ENCODE assay signal across 24 mouse cellular contexts in genomic region chr11:51513019-51513418, GRCm38 (mm10).
"Had no signal": no experiment of that assay in that cellular context is flagged by ENCODE, and none has a peak within 500 bp of the region (broad histone marks: within the 10 kb centered on the region; RNA-seq: fewer than 3 reads in every experiment).

No protein-coding gene starts in this region.

- H3K4me2 ChIP-seq: heart, embryonic 12.5 days; hindbrain, embryonic 13.5 days; hindbrain, embryonic 15.5 days; kidney, embryonic 15.5 days; limb, embryonic 13.5 days; limb, embryonic 15.5 days; liver, embryonic 12.5 days had no signal

- H3K36me3 ChIP-seq: heart, embryonic 10.5 days; heart, embryonic 12.5 days; hindbrain, embryonic 13.5 days; hindbrain, embryonic 15.5 days; kidney, embryonic 15.5 days; limb, embryonic 13.5 days; limb, embryonic 15.5 days; liver, embryonic 12.5 days had no signal

- H3K9ac ChIP-seq: heart, embryonic 12.5 days; hindbrain, embryonic 13.5 days; hindbrain, embryonic 15.5 days; kidney, embryonic 15.5 days; limb, embryonic 13.5 days; limb, embryonic 15.5 days; liver, embryonic 12.5 days had no signal

- H3K4me1 ChIP-seq: hindbrain, embryonic 13.5 days; hindbrain, embryonic 15.5 days; liver, embryonic 12.5 days had no signal

- DNase-seq: gastrocnemius, postnatal 14 days; gastrocnemius, postnatal 36 days; heart, adult 18-20 months; heart, postnatal 10 days; heart, postnatal 36 days; kidney, adult 11 months; kidney, adult 2 months; kidney, adult 9 months; kidney, postnatal 14 days; kidney, postnatal 36 days; layer of hippocampus, adult 9-11 months; layer of hippocampus, postnatal 36 days; left cerebral cortex, postnatal 4 days had no signal

- H3K4me3 ChIP-seq: heart, embryonic 10.5 days; heart, embryonic 12.5 days; hindbrain, embryonic 13.5 days; hindbrain, embryonic 15.5 days; kidney, embryonic 15.5 days; limb, embryonic 13.5 days; limb, embryonic 15.5 days; liver, embryonic 12.5 days had no signal

- ATAC-seq: hindbrain, postnatal 0 days; intestine, embryonic 16.5 days; liver, embryonic 12.5 days had no signal

- H3K27ac ChIP-seq: heart, embryonic 10.5 days; hindbrain, embryonic 13.5 days; hindbrain, embryonic 15.5 days; hindbrain, postnatal 0 days; kidney, embryonic 15.5 days; kidney, postnatal 0 days; limb, embryonic 13.5 days; limb, embryonic 15.5 days; liver, embryonic 12.5 days had no signal

- H3K9me3 ChIP-seq: heart, embryonic 10.5 days; hindbrain, embryonic 13.5 days; hindbrain, embryonic 15.5 days; limb, embryonic 13.5 days; limb, embryonic 15.5 days had no signal

- H3K27me3 ChIP-seq: hindbrain, embryonic 13.5 days; hindbrain, embryonic 15.5 days; kidney, embryonic 15.5 days; limb, embryonic 13.5 days; limb, embryonic 15.5 days; liver, embryonic 12.5 days had no signal
